Mouse (Mus musculus): Measurements from ENCODE around the gene Lrriq4. TPM values are rescaled to one million over a fixed set of nuclear protein-coding genes. Genes with fewer than 3 reads are reported as not detected.
"Not testable (repeated sequence)": the region's sequence is repeated elsewhere in the genome, so short reads cannot be mapped to it uniquely, and the experiment has no call there.

The Lrriq4 gene
- polyA plus RNA-seq, 1 experiment from 2014 or later, result not detected

DNA sequence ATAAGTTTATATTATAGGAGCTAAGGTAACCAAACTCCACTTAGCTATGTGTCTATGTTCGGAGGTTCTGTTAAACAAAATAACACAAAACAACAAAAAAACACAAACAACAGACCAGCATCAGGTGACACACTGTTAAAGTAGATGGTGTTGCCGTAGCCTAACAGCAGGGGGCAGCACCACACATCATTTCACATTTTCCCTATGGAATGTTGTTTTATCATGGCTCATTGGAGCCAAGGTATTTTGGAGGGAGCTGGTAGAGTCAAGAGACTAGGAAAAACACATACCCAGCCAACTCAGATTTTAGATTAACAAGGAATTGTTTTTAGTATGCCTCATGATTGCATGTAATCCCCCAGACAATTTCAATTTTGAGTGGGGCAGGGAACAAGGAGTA is 52.0 kb downstream of the Lrriq4 start:
- peak; percentile 68 for DNase-seq (ENCODE audit: low spot score)
- no peaks in the 10 kb centered on the region for H3K27me3 ChIP-seq (ENCODE audit: insufficient read depth, poor library complexity, severe bottlenecking)
- H3K9me3 ChIP-seq, result no peaks in the 10 kb centered on the region
- H3K36me3 ChIP-seq, result no peaks in the 10 kb centered on the region
- peaks cover 4% of the 10 kb centered on the region; the same call in 1 of the 2 replicates for H3K4me1 ChIP-seq (replicated peaks)
- H3K4me3 ChIP-seq, result no peak overlapping the region
- no peak overlapping the region for H3K27ac ChIP-seq
- 22% methylated on average over 2 of the region's 2 CpGs for WGBS

GRCm38 (mm10) chr3:30697891-30698290 is 53.6 kb downstream of the Lrriq4 start:
- H3K27ac ChIP-seq, result no peak overlapping the region
- H3K36me3 ChIP-seq, result no peaks in the 10 kb centered on the region
- no peaks in the 10 kb centered on the region for H3K9me3 ChIP-seq
- H3K4me3 ChIP-seq, result no peak overlapping the region
- no peak for DNase-seq (ENCODE audit: low spot score)
- H3K4me1 ChIP-seq (replicated peaks), result peaks cover 4% of the 10 kb centered on the region; the same call in 1 of the 2 replicates
- WGBS, result 67% methylated on average over 4 of the region's 4 CpGs
- no peaks in the 10 kb centered on the region for H3K27me3 ChIP-seq (ENCODE audit: insufficient read depth, poor library complexity, severe bottlenecking)

- not testable (repeated sequence) for DNase-seq (ENCODE audit: low spot score); H3K27me3 ChIP-seq (ENCODE audit: insufficient read depth, poor library complexity, severe bottlenecking); H3K9me3 ChIP-seq; H3K27ac ChIP-seq; H3K4me1 ChIP-seq (replicated peaks); H3K36me3 ChIP-seq; H3K4me3 ChIP-seq
- 87% methylated on average over 6 of the region's 6 CpGs for WGBS
Measured at GRCm38 (mm10) chr3:30699711-30700505, 55.6 kb downstream of the Lrriq4 start, which contains the start of gene Lrrc31. Lrrc31 (minus strand) TSS chr3:30699843.

DNA sequence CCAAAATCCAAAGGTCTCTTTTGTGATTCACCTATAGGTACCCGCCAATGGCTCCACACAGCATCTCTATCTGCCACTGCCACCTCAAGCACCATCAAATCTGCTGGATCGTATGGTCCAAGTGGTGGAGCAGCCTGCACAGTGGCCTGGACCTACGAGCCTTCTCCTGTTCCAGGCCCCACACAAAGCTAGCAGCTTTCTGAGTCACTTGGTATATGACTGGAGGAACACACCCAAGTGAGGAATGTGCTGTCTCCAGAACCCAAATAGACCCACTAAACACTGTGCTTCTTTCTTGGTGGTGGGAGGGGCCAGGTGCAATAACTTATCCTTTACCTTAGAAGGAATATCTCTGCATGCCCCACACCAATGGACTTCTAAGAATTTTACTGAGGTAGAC is 61.7 kb downstream of the Lrriq4 start:
- Histone ChIP-seq H3K27ac (no peak overlapping the region), H3K36me3 (no peaks in the 10 kb centered on the region), H3K9me3 (no peaks in the 10 kb centered on the region), H3K4me3 (no peak overlapping the region), H3K4me1 (replicated peaks) (no peaks in the 10 kb centered on the region; the same call in 1 of the 2 replicates), H3K27me3 (ENCODE audit: insufficient read depth, poor library complexity, severe bottlenecking) (no peaks in the 10 kb centered on the region)
- 88% methylated on average over 3 of the region's 3 CpGs for WGBS
- no peak for DNase-seq (ENCODE audit: low spot score)

DNA sequence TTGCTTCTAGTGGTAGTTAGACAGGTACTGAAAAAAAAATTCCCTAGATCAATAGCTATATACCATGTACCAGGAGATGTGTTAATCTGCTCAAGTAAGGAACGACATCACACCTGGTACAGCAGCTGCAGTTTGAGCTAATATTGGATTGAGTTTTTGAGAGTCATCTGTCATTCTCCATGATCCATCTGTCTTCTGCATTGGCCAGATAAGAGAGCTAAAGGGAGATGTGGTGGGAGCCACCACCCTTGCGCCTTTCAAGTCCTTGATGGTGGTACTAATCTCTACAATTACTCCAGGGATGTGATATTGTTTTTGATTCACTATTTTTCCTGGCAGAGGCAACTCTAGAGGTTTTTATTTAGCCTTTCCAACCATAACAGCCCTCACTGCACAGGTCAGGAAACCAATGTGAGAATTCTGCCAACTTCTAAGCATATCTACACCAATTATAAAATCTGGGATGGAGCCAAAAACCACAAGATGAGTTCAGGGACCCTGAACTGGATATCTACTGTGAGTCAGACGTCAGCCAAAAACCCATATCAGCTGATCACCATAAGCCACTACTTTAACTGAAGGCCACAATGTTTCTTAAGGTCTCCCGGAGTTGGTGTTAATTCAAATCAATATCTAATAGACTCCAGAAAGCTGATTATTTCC is 62.4 kb downstream of the Lrriq4 start:
- H3K27me3 ChIP-seq (ENCODE audit: insufficient read depth, poor library complexity, severe bottlenecking), result no peaks in the 10 kb centered on the region
- no peaks in the 10 kb centered on the region for H3K36me3 ChIP-seq
- H3K27ac ChIP-seq, result no peak overlapping the region
- DNase-seq (ENCODE audit: low spot score), result no peak
- H3K4me1 ChIP-seq (replicated peaks), result no peaks in the 10 kb centered on the region; the same call in 1 of the 2 replicates
- no peak overlapping the region for H3K4me3 ChIP-seq
- 84% methylated on average over 4 of the region's 4 CpGs for WGBS
- H3K9me3 ChIP-seq, result no peaks in the 10 kb centered on the region

DNA sequence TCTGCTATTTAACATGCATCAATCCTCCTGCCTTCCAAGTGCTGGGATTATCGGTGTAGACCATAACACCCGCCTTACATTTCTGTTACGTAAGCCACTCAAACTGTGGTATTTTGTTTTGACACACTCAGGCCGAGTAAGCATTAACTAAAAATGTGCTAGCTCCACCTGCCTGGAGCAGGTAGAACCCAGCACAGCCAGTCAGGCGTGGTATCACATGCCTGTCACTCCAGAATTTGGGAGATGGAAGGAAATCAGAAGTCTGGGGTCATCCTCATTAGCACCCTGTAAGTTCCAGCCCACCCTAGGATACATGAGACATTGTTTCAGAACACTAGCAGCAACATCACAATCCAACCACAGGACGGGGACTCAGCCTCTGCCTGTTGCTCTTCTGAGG is 65.9 kb downstream of the Lrriq4 start:
- no peak overlapping the region for H3K4me3 ChIP-seq
- no peak overlapping the region for H3K27ac ChIP-seq
- no peaks in the 10 kb centered on the region for H3K27me3 ChIP-seq (ENCODE audit: insufficient read depth, poor library complexity, severe bottlenecking)
- no peaks in the 10 kb centered on the region for H3K36me3 ChIP-seq
- no peaks in the 10 kb centered on the region; the same call in 1 of the 2 replicates for H3K4me1 ChIP-seq (replicated peaks)
- WGBS, result 88% methylated on average over 6 of the region's 6 CpGs
- H3K9me3 ChIP-seq, result no peaks in the 10 kb centered on the region
- no peak for DNase-seq (ENCODE audit: low spot score)

GRCm38 (mm10) chr3:30713334-30713733 is 69.0 kb downstream of the Lrriq4 start:
- no peak overlapping the region for H3K4me3 ChIP-seq
- no peak overlapping the region for H3K27ac ChIP-seq
- no peak for DNase-seq (ENCODE audit: low spot score)
- H3K9me3 ChIP-seq, result no peaks in the 10 kb centered on the region
- no peaks in the 10 kb centered on the region for H3K4me1 ChIP-seq (replicated peaks)
- no peaks in the 10 kb centered on the region for H3K36me3 ChIP-seq
- WGBS, result 97% methylated on average over 1 of the region's 1 CpGs
- H3K27me3 ChIP-seq (ENCODE audit: insufficient read depth, poor library complexity, severe bottlenecking), result no peaks in the 10 kb centered on the region

GRCm38 (mm10) chr3:30718649-30719048 is 74.3 kb downstream of the Lrriq4 start:
- no peaks in the 10 kb centered on the region for H3K9me3 ChIP-seq
- no peaks in the 10 kb centered on the region for H3K27me3 ChIP-seq (ENCODE audit: insufficient read depth, poor library complexity, severe bottlenecking)
- no peaks in the 10 kb centered on the region for H3K36me3 ChIP-seq
- no peak for DNase-seq (ENCODE audit: low spot score)
- no peak overlapping the region for H3K27ac ChIP-seq
- 89% methylated on average over 3 of the region's 3 CpGs for WGBS
- 0 out of 2 replicates have a peak, but pooled peaks cover 5% of the 10 kb centered on the region for H3K4me1 ChIP-seq (replicated peaks)
- no peak overlapping the region for H3K4me3 ChIP-seq

Other genes starting within 250 kb of the Lrriq4 start
- 25.8 and 26.7 TPM in 2 replicates for gene Mecom, start 96.5 kb upstream of the Lrriq4 start, polyA plus RNA-seq (2016; fragmentation: Nextera tagmentation; extraction: Ambion mirVana)
- gene Actrt3, start 44.6 kb upstream of the Lrriq4 start, polyA plus RNA-seq (2016; fragmentation: Nextera tagmentation; extraction: Ambion mirVana), result 0.14 TPM in 1 of 2 replicates, not detected in the other
- 24.3 and 28.1 TPM in 2 replicates for gene Mynn, start 42.4 kb upstream of the Lrriq4 start, polyA plus RNA-seq (2016; fragmentation: Nextera tagmentation; extraction: Ambion mirVana)
- 3.6 and 4.0 TPM in 2 replicates for gene Lrrc34, start 3.4 kb downstream of the Lrriq4 start, polyA plus RNA-seq (2016; fragmentation: Nextera tagmentation; extraction: Ambion mirVana)
- not detected in 2 replicates for gene Lrrc31, start 55.3 kb downstream of the Lrriq4 start, polyA plus RNA-seq (2016; fragmentation: Nextera tagmentation; extraction: Ambion mirVana)
- gene Samd7, start 101.8 kb downstream of the Lrriq4 start, polyA plus RNA-seq (2016; fragmentation: Nextera tagmentation; extraction: Ambion mirVana), result not detected in 2 replicates
- gene Sec62, start 148.4 kb downstream of the Lrriq4 start, polyA plus RNA-seq (2016; fragmentation: Nextera tagmentation; extraction: Ambion mirVana), result 40.4 and 49.0 TPM in 2 replicates
- 0.69 and 0.71 TPM in 2 replicates for gene Gpr160, start 211.4 kb downstream of the Lrriq4 start, polyA plus RNA-seq (2016; fragmentation: Nextera tagmentation; extraction: Ambion mirVana)

Data from hindbrain, embryonic 10.5 days (tissue).